Mouse (Mus musculus) cortical plate, adult 2 months (tissue): ENCODE results near the gene Chm.

Source experiments
- CTCF ChIP-seq: fragments of 200-500 bp; IDR thresholded peaks from 2 replicates; pipeline ENCODE4 v1.5.1; 2011; ENCODE audit warnings: mild to moderate bottlenecking, control low read depth, low read length; ENCODE audit not compliant: insufficient read depth; ENCODE audit errors: extremely low read depth
- POLR2A ChIP-seq: fragments of 200-500 bp; IDR thresholded peaks from 2 replicates; pipeline ENCODE4 v1.6.1; 2011; ENCODE audit warnings: mild to moderate bottlenecking, low read length, control low read depth; ENCODE audit not compliant: insufficient read depth; ENCODE audit errors: extremely low read depth

DNA sequence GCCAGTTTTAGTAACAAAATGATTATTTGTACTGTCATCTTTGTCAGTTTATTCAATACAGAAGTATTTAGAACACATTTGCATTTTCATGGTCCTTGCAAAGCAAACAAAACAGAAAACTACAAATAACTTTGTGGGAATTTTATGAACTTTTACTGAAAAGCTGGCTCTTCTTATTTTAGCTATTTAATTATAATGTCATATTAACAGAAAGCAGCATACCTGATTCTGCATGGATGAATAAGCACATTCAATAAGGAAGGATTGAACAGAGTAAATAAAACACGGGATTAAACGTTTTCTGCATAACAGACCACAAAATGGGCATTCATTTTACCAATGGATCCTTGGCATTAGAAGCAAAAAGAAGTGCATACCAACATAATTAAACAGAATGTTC lies 8.6 kb upstream of the Chm start:
- no peak for TF ChIP-seq CTCF
- TF ChIP-seq POLR2A = no peak
